Mouse (Mus musculus) T-helper 17 cell (primary cell): Measurements from ENCODE around the gene Slc47a2.
"Not testable (repeated sequence)": the region's sequence is repeated elsewhere in the genome, so short reads cannot be mapped to it uniquely, and the experiment has no call there.

Experiments
- in situ Hi-C, 2 experiments: fragments of 300-600 bp; cut with MboI, MseI; formaldehyde crosslinking; loops; 1 replicate in 1 of 2; 2 replicates in 1 of 2; pipeline ENCODE4 v1.15.1; 2025; ENCODE audit warnings: high pct_unique_total_duplicates in 2 of 2

Gene Slc47a2

DNA sequence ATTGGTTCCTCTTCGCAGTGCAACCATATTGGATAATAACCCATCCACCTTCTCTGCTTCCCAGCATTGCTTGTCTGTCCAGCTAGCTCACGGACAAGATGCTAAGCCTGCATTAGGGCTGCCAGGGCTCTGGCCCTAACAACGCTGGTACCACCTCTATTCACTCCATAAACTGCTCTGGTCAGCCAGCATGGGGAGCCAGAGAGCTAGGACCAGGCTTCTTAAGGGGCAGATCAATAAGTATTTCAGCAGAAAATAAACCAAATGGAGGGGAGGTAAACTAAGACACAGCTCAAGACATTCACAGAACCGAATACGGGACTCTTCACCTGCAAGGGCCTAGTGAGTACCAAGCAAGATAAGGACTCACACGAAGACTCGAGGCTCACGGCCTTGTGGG, 3.5 kb upstream of the Slc47a2 start:
- in situ Hi-C loops, result loop anchor here in 1 of 2 experiments (10.0 kb wide), 1 partner anchor 49 kb away; no protein-coding TSS in a partner anchor

DNA sequence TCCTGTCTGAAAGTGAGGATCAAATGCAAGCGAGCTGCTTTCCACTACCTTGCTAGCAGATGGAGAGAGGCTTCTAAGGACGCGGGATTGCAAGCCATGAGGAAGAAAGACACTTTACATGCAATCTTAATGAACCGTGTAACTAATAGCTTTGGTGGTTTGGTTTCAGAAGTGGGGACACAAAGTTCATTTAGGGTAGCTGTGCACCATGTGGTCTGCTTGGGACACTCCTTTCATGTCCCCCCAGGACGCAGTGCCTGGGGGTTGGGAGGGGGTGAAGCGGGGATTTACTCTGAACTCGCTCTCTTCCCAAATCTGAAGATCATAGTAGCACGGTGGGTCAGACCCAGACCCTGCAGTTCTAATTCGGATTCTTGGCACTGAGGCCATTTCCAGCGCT, 689 bp downstream of the Slc47a2 start:
- in situ Hi-C loops, result loop anchor here in 1 of 2 experiments (10.0 kb wide), 1 partner anchor 53 kb away; no protein-coding TSS in a partner anchor

DNA sequence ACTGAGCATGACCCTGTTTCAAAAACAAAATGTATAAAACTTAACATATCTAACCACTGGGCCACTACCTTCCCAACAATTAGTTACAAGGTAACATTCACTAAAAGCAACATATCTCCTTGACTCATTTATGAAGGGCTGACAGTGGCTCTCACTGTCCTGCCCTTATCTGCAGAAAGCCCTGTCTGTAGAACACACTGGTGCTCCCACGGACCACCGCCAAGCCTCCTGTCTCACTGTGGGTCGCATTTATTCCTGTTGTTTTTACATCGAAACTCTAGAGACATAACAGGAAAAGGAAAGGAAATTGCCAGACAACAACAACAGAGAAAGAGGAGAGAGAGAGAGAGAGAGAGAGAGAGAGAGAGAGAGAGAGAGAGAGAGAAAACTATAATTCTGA, 1.4 kb downstream of the Slc47a2 start:
- in situ Hi-C loops, result loop anchor here in 1 of 2 experiments (10.0 kb wide), 1 partner anchor 54 kb away; no protein-coding TSS in a partner anchor

DNA sequence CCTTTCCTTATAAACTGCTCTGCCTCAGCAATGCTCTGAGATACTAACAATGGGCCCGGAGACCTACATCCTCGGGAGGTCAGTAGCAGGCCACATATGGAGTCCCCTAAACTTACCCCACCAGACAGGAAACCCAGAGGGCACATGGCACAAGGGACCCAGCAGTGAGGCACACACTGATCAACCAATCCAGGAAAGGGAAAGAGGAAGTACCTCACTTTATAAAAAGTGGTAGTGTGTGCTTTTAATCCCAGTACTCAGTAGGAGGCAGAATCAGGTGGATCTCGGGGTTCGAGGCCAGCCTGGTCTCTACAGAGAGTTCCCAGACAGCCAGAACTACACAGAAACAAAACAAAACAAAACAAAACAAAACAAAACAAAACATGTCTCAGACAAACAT, 2.3 kb downstream of the Slc47a2 start:
- in situ Hi-C loops, result loop anchor here in 1 of 2 experiments (10.0 kb wide), 1 partner anchor 54 kb away; no protein-coding TSS in a partner anchor

DNA sequence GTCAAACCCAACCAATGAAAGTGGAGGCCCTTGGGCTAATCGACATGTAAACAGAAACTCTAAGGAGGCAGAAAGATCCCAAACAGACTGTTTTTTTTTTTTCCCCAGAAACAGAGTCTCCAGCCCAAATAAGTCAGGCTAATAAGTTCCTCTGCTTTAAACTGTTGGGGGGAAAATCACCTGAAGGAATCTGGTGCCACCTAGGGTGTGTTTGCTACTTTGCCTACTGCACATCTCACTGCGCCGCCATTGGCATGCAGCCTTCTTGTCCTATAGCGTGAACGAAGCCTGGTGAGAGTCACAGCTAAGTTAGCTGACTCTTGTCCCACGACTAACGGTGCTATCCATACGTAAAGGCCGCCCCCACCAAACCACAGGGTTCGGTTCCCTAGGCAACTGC, 5.1 kb downstream of the Slc47a2 start:
- in situ Hi-C loops, result no loop called here

DNA sequence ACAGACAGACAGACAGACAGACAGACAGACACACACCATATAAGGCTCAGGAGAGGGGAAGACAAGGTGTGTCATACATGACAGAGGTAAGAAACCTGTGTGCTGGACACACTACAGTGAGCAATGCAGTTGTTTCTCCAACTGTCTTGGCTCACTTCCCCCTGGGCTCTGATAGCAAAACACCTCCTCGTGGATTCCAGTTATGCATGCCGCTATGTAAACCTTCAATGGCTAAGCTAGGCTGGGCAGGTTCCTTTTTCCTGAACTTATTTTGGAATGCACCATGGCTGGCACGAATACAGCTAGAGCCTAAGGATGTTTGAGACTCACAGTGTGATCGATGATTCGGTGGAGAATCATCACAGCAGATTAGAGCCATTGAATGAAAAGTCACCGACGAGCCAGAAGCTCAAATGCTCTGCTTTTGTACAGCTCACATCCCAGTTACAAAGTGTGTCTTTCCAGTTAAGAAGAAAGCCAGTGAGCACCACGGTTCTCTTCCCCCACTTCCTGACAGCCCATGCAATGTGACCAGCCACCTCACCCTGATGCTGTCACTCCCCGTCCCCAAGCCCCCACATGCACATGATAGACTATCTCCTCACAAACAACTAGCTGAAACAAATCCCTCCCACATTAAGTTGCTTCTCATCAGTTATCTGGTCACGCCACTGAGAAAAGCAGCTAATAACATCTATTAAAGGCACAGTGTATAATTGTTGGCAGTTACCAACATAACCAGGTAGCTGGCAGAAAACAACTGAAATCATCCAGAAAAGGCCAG, 21.6 kb downstream of the Slc47a2 start:
- in situ Hi-C loops, result no loop called here

DNA sequence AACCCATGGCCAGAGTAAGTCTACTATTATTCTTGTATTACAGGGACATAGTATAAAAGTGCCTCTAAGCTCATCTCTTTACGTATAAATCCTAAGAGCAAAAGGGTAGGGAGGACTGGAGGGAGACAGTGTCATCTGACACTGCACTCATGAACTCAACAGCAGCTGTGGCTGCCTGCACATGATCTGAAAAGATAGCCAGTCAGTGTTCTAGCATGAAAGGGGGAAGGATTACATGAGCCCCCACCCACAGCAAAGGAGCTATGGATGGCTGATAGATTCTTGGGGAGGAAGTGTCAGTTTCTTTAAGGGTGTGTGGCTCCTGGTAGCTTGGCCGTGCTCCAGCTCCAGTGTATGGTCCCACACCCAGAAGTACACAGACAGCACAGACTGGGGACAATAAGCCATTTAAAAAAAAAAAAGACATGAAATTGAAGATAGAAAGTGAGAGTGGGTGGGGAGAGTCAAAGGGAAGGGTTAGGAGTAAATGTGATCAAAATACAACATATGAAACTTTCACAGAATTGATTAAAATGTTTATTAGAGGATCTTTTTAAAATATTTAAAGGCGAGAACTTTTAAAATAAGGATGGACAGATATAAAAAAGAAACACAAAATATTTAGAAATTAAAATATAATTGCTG, 22.6 kb downstream of the Slc47a2 start:
- in situ Hi-C loops, result no loop called here

DNA sequence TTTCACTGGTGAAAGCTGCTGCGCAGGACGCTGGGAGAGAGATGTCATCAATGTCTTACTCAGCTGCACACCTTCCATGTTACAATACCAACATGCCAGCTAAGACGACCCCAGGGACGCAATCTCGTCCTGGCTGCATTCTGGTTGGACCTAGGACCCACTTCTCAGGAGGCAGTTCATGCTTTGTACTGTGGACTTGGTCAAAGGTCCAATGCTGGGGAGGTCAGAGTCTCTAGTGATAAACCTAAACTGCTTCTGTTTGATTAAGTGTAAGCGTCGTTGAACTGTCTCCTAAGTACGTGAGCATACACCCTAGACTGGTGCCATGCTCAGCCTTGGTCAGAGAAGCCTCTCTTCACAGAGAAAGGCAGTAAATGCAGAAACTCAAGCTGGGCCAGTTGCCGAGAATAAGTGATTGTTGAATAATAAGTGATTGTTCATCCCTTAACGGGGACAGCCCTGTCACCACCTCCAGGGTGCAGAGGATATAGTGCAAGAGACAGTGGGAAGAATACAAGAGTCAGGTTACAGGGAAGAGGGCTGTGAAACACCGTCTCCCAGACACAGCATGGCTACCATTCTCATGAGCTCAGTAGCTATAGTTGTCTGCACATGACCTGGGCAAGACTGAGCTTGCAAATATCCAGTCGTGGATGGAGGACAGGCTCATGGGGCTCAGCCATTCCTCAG, 23.3 kb downstream of the Slc47a2 start:
- in situ Hi-C loops, result no loop called here

DNA sequence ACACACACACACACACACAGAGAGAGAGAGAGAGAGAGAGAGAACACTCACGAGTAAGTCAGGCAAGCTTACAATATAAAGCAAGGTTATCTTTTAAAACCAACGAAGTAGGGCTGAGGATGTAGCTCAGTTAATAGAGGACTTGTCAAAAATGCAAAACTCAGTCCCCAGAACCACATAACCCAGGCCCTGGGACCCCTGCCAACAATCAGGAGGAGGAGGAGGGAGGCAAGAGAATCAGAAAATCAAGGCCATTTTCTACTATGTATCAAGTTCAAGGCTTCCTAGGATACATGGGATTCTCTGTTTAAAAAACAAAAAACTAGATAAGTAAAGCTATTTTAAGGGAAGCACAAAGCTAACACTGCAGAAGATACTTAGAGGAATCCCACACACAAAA, 25.8 kb downstream of the Slc47a2 start:
- in situ Hi-C loops, result no loop called here

DNA sequence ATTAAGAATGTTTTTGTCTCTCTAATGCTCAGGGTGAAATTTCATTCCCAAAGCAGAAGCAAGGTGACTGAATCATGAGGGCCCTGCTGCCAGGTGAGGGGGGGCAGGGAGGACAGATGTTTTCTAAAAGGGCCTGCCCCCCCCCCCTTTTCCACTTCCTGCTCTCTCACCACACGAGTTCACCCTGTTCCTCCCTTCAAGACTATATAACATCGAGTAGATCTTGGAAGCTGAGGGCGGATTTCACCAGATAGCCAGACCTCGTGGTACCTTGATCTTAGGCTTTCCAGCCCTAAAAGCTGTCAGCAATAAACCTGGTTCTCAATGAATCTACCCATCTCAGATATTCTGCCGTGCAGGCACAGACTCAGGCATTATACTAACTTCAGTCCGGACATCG, 32.3 kb downstream of the Slc47a2 start:
- in situ Hi-C loops, result no loop called here

DNA sequence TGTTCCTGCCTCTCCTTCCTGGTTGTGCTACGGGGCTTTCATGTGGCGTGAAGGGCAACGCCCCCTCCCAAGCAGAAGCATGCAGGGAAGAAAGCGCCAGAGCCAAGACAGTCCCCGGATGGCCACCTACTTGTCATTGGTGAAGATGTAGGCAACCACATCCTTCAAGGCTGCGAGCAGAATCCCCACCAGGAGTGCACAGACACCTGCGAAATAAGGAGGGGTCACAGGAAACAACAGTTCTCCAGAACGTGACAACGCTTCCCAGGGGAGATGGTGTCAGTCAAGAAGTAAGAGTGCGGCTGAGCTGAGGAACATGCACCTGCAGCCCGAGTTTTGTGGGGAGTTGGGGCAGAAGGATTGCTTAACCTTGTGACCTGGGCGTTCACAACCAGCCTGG, 32.8 kb downstream of the Slc47a2 start:
- in situ Hi-C loops, result no loop called here

DNA sequence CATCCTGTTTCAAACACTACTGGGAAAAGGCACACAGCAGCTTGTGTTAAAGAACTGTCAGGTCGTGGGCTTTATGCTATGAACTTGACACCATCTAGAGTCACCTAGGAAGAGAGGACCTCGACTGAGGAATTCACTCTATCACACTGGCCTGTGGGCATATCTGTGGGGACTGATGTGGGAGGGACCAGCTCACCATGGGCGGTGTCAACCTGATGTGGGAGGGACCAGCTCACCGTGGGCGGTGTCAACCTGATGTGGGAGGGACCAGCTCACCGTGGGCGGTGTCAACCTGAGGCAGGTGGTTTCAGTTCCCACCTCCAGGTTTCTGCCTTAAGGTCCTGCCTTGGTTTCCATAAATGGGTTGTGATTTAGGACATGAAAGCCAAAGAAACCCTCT, 34.9 kb downstream of the Slc47a2 start:
- in situ Hi-C loops, result no loop called here

DNA sequence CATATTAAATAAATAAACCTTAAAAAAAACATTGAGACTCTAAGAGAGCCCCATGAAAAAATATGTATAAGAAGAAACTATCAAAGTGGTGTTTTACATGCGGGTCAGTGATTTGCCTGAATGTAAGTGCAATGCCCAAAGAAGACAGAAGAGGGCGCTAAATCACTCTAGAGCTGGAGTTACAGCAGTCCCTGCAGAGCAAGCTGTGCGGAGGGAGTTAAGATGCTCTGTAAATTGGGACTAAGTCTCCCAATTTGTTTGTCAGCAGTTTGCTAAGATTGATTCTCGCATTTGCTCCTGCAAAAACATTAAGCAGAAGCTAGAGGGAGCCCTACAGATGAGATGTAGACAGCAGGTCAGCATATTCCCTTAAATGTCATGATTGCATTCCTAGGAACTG, 37.3 kb downstream of the Slc47a2 start:
- in situ Hi-C loops, result no loop called here

DNA sequence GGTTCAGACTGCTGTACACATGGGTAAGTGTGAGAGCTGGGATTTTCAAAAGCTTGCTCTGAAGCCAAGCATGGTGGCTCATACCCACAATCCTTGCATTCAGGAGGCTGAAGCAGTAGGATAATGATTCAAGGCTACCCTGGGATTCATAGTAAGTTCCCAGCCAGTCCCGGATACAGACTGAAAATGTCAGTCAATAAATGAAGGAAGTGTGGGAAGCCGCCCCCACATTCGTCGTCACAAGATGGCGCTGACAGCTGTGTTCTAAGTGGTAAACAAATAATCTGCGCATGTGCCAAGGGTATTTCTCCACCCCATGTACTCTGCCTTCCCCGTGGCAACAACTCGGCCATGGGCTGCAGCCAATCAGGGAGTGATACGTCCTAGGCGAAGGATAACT, 38.1 kb downstream of the Slc47a2 start:
- in situ Hi-C loops, result not testable (repeated sequence)

DNA sequence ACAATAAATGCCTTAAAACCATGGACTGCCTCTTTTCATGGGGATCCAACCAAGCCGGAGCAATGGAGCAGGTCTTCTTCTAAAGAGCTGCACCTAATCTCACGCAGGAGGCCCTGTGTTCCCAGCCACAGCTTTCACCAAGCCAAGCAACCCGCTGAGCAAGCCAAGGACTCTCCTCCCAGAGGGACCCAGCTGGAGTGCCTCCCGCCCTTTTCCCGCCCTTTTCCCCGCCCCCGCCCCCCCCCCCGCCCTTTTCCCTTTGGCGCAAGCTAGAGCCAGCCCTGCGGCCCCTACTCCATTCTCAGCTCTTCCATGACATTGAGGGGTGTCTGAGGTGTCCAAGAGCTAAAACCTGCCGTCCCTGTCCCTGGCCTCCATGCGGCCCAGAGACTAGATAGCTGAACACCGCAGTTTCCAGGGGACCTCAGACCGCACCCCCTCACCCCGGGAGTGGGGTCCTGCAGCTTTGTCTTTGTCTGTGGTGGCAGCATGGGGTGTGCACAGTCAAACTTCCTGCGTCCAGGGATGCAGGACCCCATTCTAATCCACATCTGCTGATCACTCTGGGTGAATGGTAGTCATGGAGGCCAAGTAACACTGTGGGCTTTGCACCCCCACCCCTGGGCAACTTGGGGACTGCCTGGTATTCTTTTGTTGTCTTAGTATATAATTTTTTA, 41.8 kb downstream of the Slc47a2 start:
- in situ Hi-C loops, result no loop called here

DNA sequence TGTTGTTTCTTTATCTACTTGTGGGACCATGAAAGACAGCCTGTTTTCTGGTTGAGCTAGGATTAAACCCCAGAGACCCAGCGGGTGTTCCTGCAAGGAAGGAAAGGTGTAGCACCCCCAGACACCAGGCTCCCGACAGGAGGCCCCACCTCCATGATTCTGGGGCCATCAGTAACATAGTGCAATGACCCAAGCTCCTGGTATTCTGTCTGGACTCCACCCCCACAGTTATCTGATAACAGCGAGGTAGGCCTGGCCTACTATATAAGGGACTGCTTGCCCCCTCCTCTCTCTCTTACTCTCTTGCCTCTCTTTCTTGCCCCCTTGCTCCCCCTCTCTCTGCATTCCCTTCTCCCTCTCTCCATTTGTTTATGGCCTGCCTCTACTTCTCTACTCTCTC, 42.5 kb downstream of the Slc47a2 start:
- in situ Hi-C loops, result no loop called here

DNA sequence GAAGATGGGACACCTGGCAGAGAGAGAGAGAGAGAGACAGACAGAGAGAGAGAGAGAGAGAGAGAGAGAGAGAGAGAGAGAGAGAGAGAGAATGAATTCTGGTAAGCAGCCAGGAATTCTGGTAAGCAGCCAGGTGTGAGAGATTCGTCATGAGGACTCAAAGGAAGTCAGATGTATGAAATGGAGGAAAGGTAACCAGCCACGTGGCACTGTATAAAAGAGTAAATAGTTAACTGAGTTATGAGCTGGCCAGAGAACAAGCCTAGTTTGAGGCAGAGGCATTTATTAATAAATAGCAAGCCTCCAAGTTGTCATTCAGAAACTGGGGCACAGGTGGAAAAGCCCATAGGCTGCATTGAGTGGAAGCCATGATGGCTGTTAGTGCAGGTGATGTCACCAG, 44.8 kb downstream of the Slc47a2 start:
- in situ Hi-C loops, result no loop called here

DNA sequence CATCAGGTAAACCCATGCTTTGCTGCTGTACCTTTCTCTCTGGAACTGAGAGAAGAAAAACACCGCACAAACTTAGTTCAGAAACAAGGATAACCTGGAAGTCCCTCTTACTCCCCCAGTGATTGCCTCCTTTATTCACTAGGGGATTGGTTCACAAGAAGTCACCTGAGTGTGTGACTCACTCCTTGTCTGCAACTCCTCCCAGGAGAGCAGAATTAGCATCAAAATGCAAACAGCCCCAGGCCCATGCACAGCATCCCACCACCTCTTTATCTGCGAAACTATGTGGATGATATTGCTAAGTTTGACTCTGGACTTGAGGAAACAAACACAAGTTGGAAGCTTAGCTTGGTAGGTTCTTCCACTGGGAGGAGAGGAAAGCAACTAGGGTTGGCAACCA, 45.3 kb downstream of the Slc47a2 start:
- in situ Hi-C loops, result no loop called here

DNA sequence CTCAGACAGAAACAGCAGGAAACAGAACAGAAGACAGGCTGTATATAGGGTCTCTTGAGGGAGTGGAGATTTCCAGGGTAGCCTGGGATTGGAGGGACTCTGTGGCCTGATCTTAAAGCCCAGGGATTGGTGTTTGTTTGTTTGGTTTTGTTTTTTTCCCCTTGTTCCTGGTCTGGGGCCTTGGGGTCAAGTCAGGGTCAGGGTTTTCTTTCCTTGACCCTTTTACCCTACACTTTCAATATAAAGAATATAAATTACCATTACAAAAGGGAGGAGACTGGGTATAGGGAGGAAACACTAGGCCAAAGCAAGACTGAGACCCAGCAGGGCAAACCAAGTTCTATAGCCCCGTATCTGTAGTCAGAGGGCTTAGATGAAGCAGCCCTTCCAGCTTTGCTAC, 46.1 kb downstream of the Slc47a2 start:
- in situ Hi-C loops, result no loop called here

DNA sequence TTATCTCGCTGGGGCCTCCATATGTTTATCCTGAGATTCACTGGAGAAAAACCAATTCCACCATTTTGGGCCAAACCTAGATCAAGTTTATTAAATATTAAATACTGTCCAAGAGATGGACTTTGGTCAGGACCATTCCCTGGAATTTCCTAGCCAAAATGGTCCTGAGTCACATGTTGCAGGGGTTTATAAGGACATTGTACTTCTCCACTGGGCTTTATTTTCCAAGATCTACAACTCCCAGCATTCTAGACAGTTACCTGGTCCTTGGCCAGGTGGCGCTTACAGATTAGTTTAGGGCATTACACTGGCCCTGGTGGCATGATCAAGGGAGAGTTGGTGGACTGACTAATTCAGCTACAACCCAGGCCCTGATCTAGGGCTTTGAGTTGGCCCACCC, 47.1 kb downstream of the Slc47a2 start:
- in situ Hi-C loops, result no loop called here

DNA sequence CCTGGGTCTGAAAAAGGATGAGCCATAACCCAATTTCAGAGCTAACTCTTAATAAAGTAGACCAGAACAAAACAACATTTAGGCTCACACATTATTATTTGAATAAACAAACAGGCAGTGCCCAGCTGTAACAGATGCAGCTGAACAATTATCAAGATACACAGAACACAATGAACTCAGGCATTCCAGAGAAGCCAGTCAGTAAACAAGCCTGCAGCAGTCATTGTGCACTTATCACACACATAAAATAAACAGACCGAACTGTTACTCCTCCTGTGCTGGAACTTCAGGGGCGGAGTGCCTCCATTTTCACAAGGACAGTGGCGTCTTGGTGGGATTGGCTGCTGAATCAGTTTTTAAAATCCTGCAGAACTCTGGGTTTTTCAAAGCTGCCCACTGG, 48.2 kb downstream of the Slc47a2 start:
- in situ Hi-C loops, result no loop called here

DNA sequence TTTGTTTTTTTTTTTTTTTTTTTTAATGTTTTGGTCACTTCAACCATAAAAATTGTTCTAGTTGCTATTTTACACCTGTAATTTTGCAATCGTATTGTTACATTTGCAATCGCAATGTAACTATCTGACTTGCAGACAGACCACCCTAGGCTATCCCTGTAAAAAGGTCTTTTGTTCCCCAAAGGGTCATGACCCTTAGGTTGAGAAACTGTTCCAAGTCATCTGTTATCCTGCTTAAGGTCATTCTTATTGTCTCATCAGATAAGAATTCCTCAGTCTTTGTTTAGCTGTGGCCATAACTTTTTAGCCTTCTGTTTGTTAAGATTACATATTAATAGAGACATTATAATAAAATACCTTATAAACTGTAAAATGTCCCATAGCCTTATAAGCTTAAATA, 49.4 kb downstream of the Slc47a2 start:
- in situ Hi-C loops, result no loop called here
